31 mouse cellular contexts compared by ENCODE assay signal in genomic region chr15:92763303-92763702, GRCm38 (mm10).
"Had no signal": no experiment of that assay in that cellular context is flagged by ENCODE, and none has a peak within 500 bp of the region (broad histone marks: within the 10 kb centered on the region; RNA-seq: fewer than 3 reads in every experiment).

No protein-coding gene starts in this region.

- ATAC-seq: liver, embryonic 12.5 days; liver, postnatal 0 days; lung, postnatal 0 days; midbrain, embryonic 13.5 days; midbrain, embryonic 15.5 days; midbrain, embryonic 16.5 days had no signal

- H3K27me3 ChIP-seq: limb, embryonic 12.5 days; limb, embryonic 13.5 days; limb, embryonic 15.5 days; liver, embryonic 12.5 days; liver, embryonic 13.5 days; liver, embryonic 15.5 days; lung, embryonic 15.5 days; megakaryocyte, embryonic 14.5 days; midbrain, embryonic 12.5 days; midbrain, embryonic 13.5 days; midbrain, embryonic 15.5 days had no signal

- H3K9me3 ChIP-seq: limb, embryonic 10.5 days; limb, embryonic 12.5 days; limb, embryonic 13.5 days; limb, embryonic 15.5 days; liver, embryonic 13.5 days; liver, embryonic 15.5 days; lung, embryonic 15.5 days; midbrain, embryonic 10.5 days; midbrain, embryonic 12.5 days; midbrain, embryonic 13.5 days; midbrain, embryonic 15.5 days had no signal

- H3K27ac ChIP-seq: limb, embryonic 10.5 days; limb, embryonic 12.5 days; limb, embryonic 13.5 days; limb, embryonic 15.5 days; liver, embryonic 12.5 days; liver, embryonic 13.5 days; liver, embryonic 14.5 days; liver, embryonic 15.5 days; lung, embryonic 15.5 days; macrophage; midbrain, embryonic 10.5 days; midbrain, embryonic 12.5 days; midbrain, embryonic 13.5 days; midbrain, embryonic 15.5 days had no signal

- H3K36me3 ChIP-seq: limb, embryonic 10.5 days; limb, embryonic 12.5 days; limb, embryonic 13.5 days; limb, embryonic 15.5 days; liver, embryonic 12.5 days; liver, embryonic 13.5 days; liver, embryonic 15.5 days; lung, embryonic 15.5 days; midbrain, embryonic 10.5 days; midbrain, embryonic 12.5 days; midbrain, embryonic 13.5 days; midbrain, embryonic 15.5 days had no signal

- H3K4me3 ChIP-seq: limb, embryonic 10.5 days; limb, embryonic 12.5 days; limb, embryonic 13.5 days; limb, embryonic 15.5 days; liver, embryonic 12.5 days; liver, embryonic 13.5 days; liver, embryonic 15.5 days; lung, embryonic 15.5 days; megakaryocyte, embryonic 14.5 days; midbrain, embryonic 10.5 days; midbrain, embryonic 12.5 days; midbrain, embryonic 13.5 days; midbrain, embryonic 15.5 days; myocyte had no signal

- DNase-seq: left cerebral cortex, postnatal 4 days; liver; liver, embryonic 13.5 days; liver, postnatal 0 days; lung, adult 18-20 months; lung, adult 2 months; lung, embryonic 14.5 days; lung, postnatal 10 days; lung, postnatal 14 days; lung, postnatal 36 days; lung, postnatal 4 days; midbrain, embryonic 14.5 days had no signal

- H3K4me2 ChIP-seq: limb, embryonic 12.5 days; limb, embryonic 13.5 days; limb, embryonic 15.5 days; liver, embryonic 11.5 days; liver, embryonic 12.5 days; liver, embryonic 13.5 days; liver, embryonic 15.5 days; lung, embryonic 14.5 days; lung, embryonic 15.5 days; midbrain, embryonic 11.5 days; midbrain, embryonic 12.5 days; midbrain, embryonic 13.5 days; midbrain, embryonic 15.5 days had no signal

- H3K4me1 ChIP-seq: limb, embryonic 10.5 days; limb, embryonic 12.5 days; limb, embryonic 15.5 days; liver, embryonic 12.5 days; liver, embryonic 13.5 days; liver, embryonic 15.5 days; lung, embryonic 15.5 days; megakaryocyte, embryonic 14.5 days; midbrain, embryonic 12.5 days; midbrain, embryonic 13.5 days; midbrain, embryonic 15.5 days had no signal

- H3K9ac ChIP-seq: limb, embryonic 12.5 days; limb, embryonic 13.5 days; limb, embryonic 15.5 days; liver, embryonic 12.5 days; liver, embryonic 13.5 days; liver, embryonic 14.5 days; liver, embryonic 15.5 days; liver, postnatal 0 days; lung, embryonic 14.5 days; lung, embryonic 15.5 days; midbrain, embryonic 12.5 days; midbrain, embryonic 13.5 days; midbrain, embryonic 15.5 days had no signal
